Mouse (Mus musculus) hindbrain, embryonic 15.5 days (tissue): ENCODE measurements at regions not wholly inside any gene's neighbourhood (a gene's known extent, or its start where the extent isn't known, plus 50 kb on each side); places are given as distances from the start of the nearest gene placed in this dataset.

ENCODE experiments used
- ATAC-seq: fragments of 200-750 bp; cut with Nextera tagmentation; 2 replicates; pipeline ENCODE4 v1.8.0; 2017; ENCODE audit warnings: low read depth, moderate number of reproducible peaks, moderate TSS enrichment; ENCODE audit not compliant: low FRiP score
- H3K27ac ChIP-seq: fragments of 300-500 bp; sonication (generic); replicated peaks from 2 replicates; pipeline ENCODE4 v1.5.1; 2015; ENCODE audit warnings: mild to moderate bottlenecking, inconsistent platforms
- H3K27me3 ChIP-seq: fragments of 300-500 bp; sonication (generic); 2 replicates; pipeline ENCODE4 v1.6.1; 2015; ENCODE audit warnings: control low read depth, inconsistent platforms
- H3K36me3 ChIP-seq: fragments of 300-500 bp; sonication (generic); 2 replicates; pipeline ENCODE4 v1.6.1; 2015; ENCODE audit warnings: control low read depth, inconsistent platforms
- H3K4me1 ChIP-seq: fragments of 300-500 bp; sonication (generic); replicated peaks from 2 replicates; pipeline ENCODE4 v1.6.1; 2015; ENCODE audit warnings: control low read depth, inconsistent platforms
- H3K4me2 ChIP-seq: fragments of 300-500 bp; sonication (generic); 2 replicates; pipeline ENCODE4 v1.6.1; 2015; ENCODE audit warnings: moderate library complexity, mild to moderate bottlenecking, inconsistent platforms
- H3K4me3 ChIP-seq: fragments of 300-500 bp; sonication (generic); 2 replicates; pipeline ENCODE4 v1.5.1; 2015; ENCODE audit warnings: mild to moderate bottlenecking, inconsistent platforms
- H3K9ac ChIP-seq: fragments of 300-500 bp; sonication (generic); 2 replicates; pipeline ENCODE4 v1.6.1; 2015; ENCODE audit warnings: inconsistent platforms
- H3K9me3 ChIP-seq: fragments of 300-500 bp; sonication (generic); 2 replicates; pipeline ENCODE4 v1.6.1; 2016; ENCODE audit warnings: control low read depth, inconsistent platforms
- WGBS: fragments of 180-500 bp; shearing (Covaris S2); methylation state at CpG from one replicate; pipeline ENCODE4 v1.1.7; 2015; 5-methylcytosine and 5-hydroxymethylcytosine counted together

GRCm38 (mm10) chr13:16100253-16100652 is 88.6 kb downstream of the Inhba start:
- Histone ChIP-seq H3K4me2 (no peak overlapping the region), H3K36me3 (no peaks in the 10 kb centered on the region), H3K9ac (no peak overlapping the region), H3K4me1 (no peaks in the 10 kb centered on the region), H3K27me3 (no peaks in the 10 kb centered on the region), H3K4me3 (no peak overlapping the region), H3K9me3 (no peaks in the 10 kb centered on the region), H3K27ac (no peak overlapping the region)
- no peak for ATAC-seq
- WGBS, result 89% methylated on average over 9 of the region's 15 CpGs

GRCm38 (mm10) chr13:16114837-16115236 is 103.2 kb downstream of the Inhba start:
- Histone ChIP-seq H3K4me1 (no peaks in the 10 kb centered on the region), H3K27me3 (no peaks in the 10 kb centered on the region), H3K9me3 (no peaks in the 10 kb centered on the region), H3K27ac (no peak overlapping the region), H3K36me3 (no peaks in the 10 kb centered on the region), H3K4me3 (no peak overlapping the region), H3K9ac (no peak overlapping the region), H3K4me2 (no peak overlapping the region)
- ATAC-seq, result no peak
- 82% methylated on average over 2 of the region's 2 CpGs for WGBS

GRCm38 (mm10) chr13:16146686-16147085 is 135.0 kb downstream of the Inhba start:
- Histone ChIP-seq H3K36me3 (no peaks in the 10 kb centered on the region), H3K27me3 (no peaks in the 10 kb centered on the region), H3K9me3 (no peaks in the 10 kb centered on the region), H3K4me1 (no peaks in the 10 kb centered on the region), H3K4me3 (no peak overlapping the region), H3K9ac (no peak overlapping the region), H3K27ac (no peak overlapping the region), H3K4me2 (no peak overlapping the region)
- ATAC-seq, result no peak

GRCm38 (mm10) chr13:16154926-16155325 is 143.3 kb downstream of the Inhba start:
- Histone ChIP-seq H3K36me3 (no peaks in the 10 kb centered on the region), H3K4me3 (no peak overlapping the region), H3K27ac (no peak overlapping the region), H3K9me3 (no peaks in the 10 kb centered on the region), H3K4me1 (no peaks in the 10 kb centered on the region), H3K4me2 (no peak overlapping the region), H3K9ac (no peak overlapping the region), H3K27me3 (no peaks in the 10 kb centered on the region)
- ATAC-seq, result no peak
- 89% methylated on average over 1 of the region's 1 CpGs for WGBS

GRCm38 (mm10) chr13:16165204-16165894 is 153.7 kb downstream of the Inhba start:
- Histone ChIP-seq H3K9ac (no peak overlapping the region), H3K4me1 (no peaks in the 10 kb centered on the region), H3K9me3 (no peaks in the 10 kb centered on the region), H3K4me3 (no peak overlapping the region), H3K4me2 (no peak overlapping the region), H3K36me3 (no peaks in the 10 kb centered on the region), H3K27me3 (no peaks in the 10 kb centered on the region), H3K27ac (no peak overlapping the region)
- 67% methylated on average over 5 of the region's 5 CpGs for WGBS
- peak; percentile 71; the same call in 1 of the 2 replicates for ATAC-seq

GRCm38 (mm10) chr13:16196692-16197091 is 185.0 kb downstream of the Inhba start:
- H3K9me3 ChIP-seq, result no peaks in the 10 kb centered on the region
- no peak for ATAC-seq
- 95% methylated on average over 1 of the region's 1 CpGs for WGBS
- H3K4me1 ChIP-seq, result no peaks in the 10 kb centered on the region
- H3K36me3 ChIP-seq, result no peaks in the 10 kb centered on the region
- no peak overlapping the region for H3K4me2 ChIP-seq
- no peak overlapping the region for H3K4me3 ChIP-seq
- H3K9ac ChIP-seq, result no peak overlapping the region
- no peaks in the 10 kb centered on the region for H3K27me3 ChIP-seq
- H3K27ac ChIP-seq, result no peak overlapping the region

- no peak for ATAC-seq
- Histone ChIP-seq H3K4me1 (no peaks in the 10 kb centered on the region), H3K4me3 (no peak overlapping the region), H3K27me3 (no peaks in the 10 kb centered on the region), H3K9ac (no peak overlapping the region), H3K4me2 (no peak overlapping the region), H3K36me3 (no peaks in the 10 kb centered on the region), H3K27ac (no peak overlapping the region), H3K9me3 (no peaks in the 10 kb centered on the region)
- WGBS, result 74% methylated on average over 1 of the region's 1 CpGs
Observed at GRCm38 (mm10) chr13:16200046-16200445, 188.4 kb downstream of the Inhba start.

GRCm38 (mm10) chr13:16203147-16203546 is 191.5 kb downstream of the Inhba start:
- WGBS, result 84% methylated on average over 3 of the region's 3 CpGs
- no peak for ATAC-seq
- no peak overlapping the region for H3K27ac ChIP-seq
- no peaks in the 10 kb centered on the region for H3K27me3 ChIP-seq
- no peak overlapping the region for H3K4me2 ChIP-seq
- H3K4me1 ChIP-seq, result no peaks in the 10 kb centered on the region
- H3K9ac ChIP-seq, result no peak overlapping the region
- no peak overlapping the region for H3K4me3 ChIP-seq
- no peaks in the 10 kb centered on the region for H3K36me3 ChIP-seq
- H3K9me3 ChIP-seq, result no peaks in the 10 kb centered on the region

GRCm38 (mm10) chr13:16204097-16204496 is 192.4 kb downstream of the Inhba start:
- ATAC-seq, result no peak
- Histone ChIP-seq H3K9me3 (no peaks in the 10 kb centered on the region), H3K9ac (no peak overlapping the region), H3K4me3 (no peak overlapping the region), H3K27ac (no peak overlapping the region), H3K4me1 (no peaks in the 10 kb centered on the region), H3K4me2 (no peak overlapping the region), H3K27me3 (no peaks in the 10 kb centered on the region), H3K36me3 (no peaks in the 10 kb centered on the region)
- WGBS, result 94% methylated on average over 5 of the region's 5 CpGs

GRCm38 (mm10) chr13:16211482-16211881 is 199.8 kb downstream of the Inhba start:
- no peak overlapping the region for H3K9ac ChIP-seq
- H3K27ac ChIP-seq, result no peak overlapping the region
- WGBS, result 78% methylated on average over 2 of the region's 2 CpGs
- ATAC-seq, result no peak
- H3K4me3 ChIP-seq, result no peak overlapping the region
- no peak overlapping the region for H3K4me2 ChIP-seq
- no peaks in the 10 kb centered on the region for H3K27me3 ChIP-seq
- no peaks in the 10 kb centered on the region for H3K36me3 ChIP-seq
- H3K4me1 ChIP-seq, result no peaks in the 10 kb centered on the region
- no peaks in the 10 kb centered on the region for H3K9me3 ChIP-seq

GRCm38 (mm10) chr13:16219877-16220276 is 208.2 kb downstream of the Inhba start:
- Histone ChIP-seq H3K4me2 (no peak overlapping the region), H3K27me3 (no peaks in the 10 kb centered on the region), H3K4me3 (no peak overlapping the region), H3K4me1 (no peaks in the 10 kb centered on the region), H3K9ac (no peak overlapping the region), H3K36me3 (no peaks in the 10 kb centered on the region), H3K9me3 (no peaks in the 10 kb centered on the region), H3K27ac (no peak overlapping the region)
- ATAC-seq, result no peak

GRCm38 (mm10) chr13:16222942-16223600 is 211.4 kb downstream of the Inhba start:
- no peak overlapping the region for H3K27ac ChIP-seq
- no peaks in the 10 kb centered on the region for H3K36me3 ChIP-seq
- no peaks in the 10 kb centered on the region for H3K9me3 ChIP-seq
- H3K4me2 ChIP-seq, result no peak overlapping the region
- no peak overlapping the region for H3K9ac ChIP-seq
- no peaks in the 10 kb centered on the region for H3K4me1 ChIP-seq
- no peak overlapping the region for H3K4me3 ChIP-seq
- H3K27me3 ChIP-seq, result no peaks in the 10 kb centered on the region
- WGBS, result 75% methylated on average over 5 of the region's 5 CpGs
- ATAC-seq, result no peak

GRCm38 (mm10) chr13:16261145-16261544 is 249.5 kb downstream of the Inhba start:
- H3K9me3 ChIP-seq, result no peaks in the 10 kb centered on the region
- no peak overlapping the region for H3K9ac ChIP-seq
- 82% methylated on average over 3 of the region's 3 CpGs for whole genome bisulfite sequencing
- no peaks in the 10 kb centered on the region for H3K27me3 ChIP-seq
- no peak overlapping the region for H3K4me2 ChIP-seq
- ATAC-seq, result no peak
- no peak overlapping the region for H3K27ac ChIP-seq
- no peaks in the 10 kb centered on the region for H3K36me3 ChIP-seq
- H3K4me1 ChIP-seq, result no peaks in the 10 kb centered on the region
- no peak overlapping the region for H3K4me3 ChIP-seq
